Mouse (Mus musculus): ENCODE data around the gene Srgap2.
A peak's percentile ranks its signal among the peaks of the same experiment; 100 is the strongest.

Srgap2 gene

DNA sequence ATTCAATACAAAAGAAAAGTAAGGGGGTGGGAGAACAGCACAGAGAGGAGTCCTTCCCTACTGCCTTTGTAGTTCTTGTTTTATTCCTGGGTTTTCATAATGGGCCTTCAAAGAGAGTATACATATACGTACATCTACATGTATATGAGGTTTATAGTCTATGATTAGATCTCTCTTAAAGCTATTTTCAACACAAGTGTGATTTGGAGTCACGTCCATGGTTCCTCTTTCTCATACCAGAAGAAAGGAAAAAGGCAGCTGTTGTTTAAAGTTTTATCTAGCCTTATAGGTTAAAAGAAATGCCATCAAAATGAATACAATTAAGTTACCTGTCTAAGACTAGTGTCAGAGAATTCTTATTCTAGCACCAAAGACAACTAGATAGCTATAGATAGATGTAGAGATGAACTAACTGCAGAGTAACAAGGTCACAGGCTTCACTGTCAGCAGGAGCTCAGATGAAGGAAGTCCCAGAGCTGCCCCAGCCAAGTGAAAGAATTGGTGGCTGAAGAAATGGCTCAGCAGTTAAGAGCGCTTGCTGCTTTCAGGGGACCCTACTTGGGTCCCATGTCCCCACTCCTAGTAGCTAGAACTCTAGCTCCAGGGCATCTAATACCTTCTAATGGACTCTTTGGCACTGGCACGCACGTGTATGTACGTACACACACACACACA is 63.1 kb downstream of the Srgap2 start:
- DNase-seq: no peak

DNA sequence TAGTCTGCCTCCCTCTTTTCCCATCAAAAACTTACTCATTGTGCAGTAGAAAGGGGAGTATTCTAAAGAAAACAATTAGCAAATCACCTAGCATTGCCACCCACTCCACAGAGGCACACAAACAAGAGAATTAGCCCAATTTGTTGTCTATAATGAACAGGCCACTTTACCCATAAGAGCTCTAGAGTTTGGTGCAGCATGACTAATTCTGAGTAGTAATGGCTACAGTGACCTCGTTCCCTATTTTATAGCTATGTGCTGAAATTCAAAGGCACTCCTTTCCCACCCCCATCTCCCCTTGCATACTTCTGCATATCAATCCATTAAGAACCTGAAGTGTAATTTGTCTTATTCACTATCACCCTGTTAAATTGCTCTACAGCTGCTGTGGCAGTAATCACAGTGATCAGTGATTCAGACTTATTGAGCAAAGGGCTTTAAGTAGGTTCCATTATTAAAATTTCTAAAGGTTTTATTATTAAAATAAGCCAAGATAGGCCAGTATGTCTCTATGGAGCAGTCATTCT is 64.5 kb downstream of the Srgap2 start:
- DNase-seq: no peak

DNA sequence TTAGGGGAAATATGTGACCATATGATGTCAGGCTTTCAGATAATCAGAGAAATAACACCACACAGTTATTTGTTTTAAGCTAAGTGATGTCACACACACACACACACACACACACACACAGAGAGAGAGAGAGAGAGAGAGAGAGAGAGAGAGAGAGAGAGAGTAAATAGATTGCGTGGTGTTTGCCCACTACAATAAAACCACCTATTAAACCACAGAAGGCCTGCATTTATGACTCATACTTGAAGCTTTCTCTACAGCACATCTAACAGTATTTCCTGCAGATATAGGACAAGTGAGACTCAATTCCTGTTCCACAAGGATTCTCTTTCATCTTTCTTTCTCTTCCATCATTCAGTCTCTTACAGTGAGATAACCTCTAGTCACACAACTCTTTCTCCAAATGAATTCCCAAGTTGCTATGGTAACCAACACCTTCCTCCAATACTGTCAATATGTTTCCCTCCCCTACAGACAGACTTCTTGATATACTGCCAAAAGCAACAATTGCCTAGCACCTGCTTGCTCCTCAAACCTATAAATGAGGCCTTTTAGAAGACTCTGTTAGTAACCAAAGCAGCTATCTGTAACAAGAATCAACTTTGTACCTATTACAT is 66.1 kb downstream of the Srgap2 start:
- DNase-seq: no peak

DNA sequence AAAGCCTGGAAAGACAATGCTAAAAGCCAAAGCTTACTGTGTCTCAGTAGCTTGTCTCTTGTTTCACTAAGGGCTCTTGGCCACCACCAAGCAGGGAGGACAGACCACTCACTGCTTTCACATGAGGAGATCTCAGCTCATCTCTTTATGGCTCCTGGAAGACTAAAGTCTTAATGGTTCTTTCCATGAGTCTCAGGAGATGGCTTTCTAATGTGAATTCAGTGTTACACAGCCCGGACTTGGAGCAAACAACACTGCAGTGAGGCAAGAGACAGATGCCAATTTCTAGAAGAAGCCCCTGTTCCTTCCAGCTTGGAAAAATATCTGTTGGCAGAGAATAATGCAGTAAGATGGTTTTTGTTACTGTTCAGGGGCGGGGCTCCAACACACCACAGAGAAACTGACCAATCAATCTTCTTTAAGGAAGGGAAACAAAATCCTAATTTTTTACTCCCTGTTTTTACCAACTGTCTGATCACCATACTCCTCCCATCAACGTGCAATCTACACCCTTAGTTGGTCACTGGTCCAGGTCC is 71.7 kb downstream of the Srgap2 start:
- no peak for DNase-seq

DNA sequence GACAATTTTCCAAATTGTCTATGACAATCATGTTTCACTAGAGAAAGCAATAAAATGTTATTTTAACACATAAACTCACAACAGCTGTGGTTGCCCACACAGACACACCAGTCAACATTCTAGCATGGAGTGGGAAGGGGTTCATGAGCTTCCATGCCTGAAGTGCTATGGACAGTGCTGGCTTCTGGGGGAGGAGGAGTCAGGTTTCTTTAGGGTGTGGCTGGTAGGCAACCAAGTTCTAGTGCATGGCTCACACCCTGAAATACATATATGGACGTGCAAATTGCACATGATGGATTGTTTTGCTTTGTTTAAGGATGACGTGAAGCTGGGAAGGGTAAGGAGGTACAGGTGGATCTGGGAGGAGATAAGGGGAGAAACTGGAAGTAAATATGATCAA is 72.8 kb downstream of the Srgap2 start:
- no peak for DNase-seq

DNA sequence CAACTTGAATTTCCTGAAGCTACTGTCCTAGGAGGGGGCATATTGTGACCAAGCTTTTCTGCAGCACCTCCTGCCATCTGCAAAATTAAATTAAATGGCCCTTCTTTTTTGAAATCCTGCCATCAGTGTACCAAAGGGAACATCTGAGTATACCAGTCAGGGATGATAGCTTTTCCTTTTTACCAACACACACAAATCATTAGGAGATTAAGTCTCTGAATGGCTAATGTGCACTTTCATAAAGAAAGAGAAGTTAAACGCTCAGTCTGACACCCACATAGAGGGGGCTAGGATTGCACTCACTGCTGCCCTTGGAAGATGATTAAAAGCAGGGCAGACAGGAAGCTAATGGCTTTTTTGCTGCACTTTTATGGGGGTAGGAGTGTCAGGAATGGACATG is 73.8 kb downstream of the Srgap2 start:
- DNase-seq: no peak

DNA sequence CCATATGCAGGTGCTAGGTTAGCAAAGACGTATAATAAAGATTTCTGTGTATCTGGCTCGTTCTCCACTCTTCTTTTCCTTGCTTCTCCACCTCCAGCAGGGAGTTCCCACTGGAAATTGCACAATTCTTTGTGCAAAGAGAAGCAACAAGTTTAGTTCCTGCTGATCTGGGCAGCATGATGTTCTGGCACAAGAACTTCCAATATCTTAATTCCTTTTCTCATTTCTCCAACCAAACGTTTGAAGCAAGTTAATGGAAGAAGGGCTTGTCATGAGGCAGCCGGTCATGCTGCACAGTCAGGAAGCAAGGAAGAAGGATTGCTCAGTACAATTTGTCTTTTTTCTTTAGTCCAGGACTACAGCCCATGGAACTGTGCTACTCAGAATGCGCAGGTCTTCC is 78.8 kb downstream of the Srgap2 start:
- DNase-seq: no peak

DNA sequence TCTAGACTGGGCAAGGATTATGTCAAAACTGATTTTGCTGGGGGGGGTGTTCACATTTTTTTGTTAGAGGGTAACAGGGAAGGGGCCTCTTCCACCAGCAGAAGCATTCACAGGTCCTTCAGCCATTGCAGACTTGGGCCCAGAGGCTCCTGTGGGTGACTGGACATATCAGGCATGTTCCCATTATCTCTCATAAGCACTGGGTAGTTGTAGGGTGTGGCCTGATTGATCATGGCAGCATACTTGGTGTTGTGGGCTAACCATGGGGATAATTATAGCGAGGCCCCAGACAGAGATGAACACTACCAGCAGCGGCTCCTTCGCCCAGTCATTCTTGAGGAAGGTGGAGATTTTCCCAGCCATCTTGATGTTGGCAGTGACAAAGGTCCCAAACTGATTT is 79.8 kb downstream of the Srgap2 start:
- no peak for DNase-seq

DNA sequence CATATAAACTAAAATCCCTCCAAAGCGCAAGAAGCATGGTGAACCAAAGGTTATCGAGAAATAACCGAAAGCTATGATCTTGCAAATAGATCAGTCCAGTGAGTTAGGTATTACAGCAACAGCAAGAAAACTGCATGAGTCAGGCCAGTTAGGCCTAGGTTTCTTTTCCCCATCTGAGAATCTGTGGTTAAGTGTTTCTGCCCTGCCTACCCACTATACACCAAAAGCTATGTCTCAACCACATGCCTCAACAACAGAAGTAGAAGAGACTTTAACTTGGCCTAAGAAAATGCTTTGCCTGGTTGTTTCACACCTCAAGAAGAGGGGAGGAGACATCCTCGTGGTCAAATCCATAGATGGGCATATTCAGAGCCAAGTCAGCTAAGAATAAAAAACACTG is 80.6 kb downstream of the Srgap2 start:
- DNase-seq: no peak

DNA sequence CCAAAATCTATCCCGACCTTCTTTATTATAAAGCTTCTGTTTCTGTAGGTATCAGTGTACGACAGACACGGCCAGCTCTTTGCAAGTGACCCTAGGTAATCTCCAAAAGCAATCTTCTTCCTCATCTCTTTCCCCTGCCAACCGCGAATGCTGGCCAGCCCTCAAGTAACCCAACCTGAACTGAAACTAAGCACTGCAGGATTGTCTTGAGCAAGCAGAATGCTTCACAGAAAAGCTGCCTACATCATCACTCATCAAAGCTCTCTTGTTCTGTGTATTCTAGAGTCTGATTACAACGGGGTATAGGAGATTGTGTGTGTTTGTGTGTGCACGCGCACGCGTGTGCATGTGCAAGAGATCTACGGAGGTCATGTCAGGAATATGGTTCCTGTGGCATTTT is 88.6 kb downstream of the Srgap2 start:
- DNase-seq: no peak

DNA sequence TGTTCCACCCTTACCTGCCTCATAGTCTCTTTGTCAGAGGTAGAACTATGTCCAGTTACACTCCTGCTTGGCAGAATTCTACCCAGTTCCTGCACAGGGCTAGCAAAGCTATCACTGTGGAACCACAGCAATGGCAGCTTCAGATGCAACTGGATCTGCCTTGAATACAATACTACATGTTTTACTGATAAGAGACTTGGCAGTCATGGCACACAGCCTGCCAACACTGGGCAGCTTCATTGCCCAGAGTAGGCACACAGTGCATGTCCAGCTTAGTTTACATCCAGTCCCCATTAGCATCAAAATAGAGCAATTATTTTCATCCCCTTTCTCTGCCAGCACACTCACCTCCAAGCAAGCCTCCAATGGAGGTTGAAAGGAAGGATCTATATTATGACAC is 89.2 kb downstream of the Srgap2 start:
- DNase-seq: no peak

DNA sequence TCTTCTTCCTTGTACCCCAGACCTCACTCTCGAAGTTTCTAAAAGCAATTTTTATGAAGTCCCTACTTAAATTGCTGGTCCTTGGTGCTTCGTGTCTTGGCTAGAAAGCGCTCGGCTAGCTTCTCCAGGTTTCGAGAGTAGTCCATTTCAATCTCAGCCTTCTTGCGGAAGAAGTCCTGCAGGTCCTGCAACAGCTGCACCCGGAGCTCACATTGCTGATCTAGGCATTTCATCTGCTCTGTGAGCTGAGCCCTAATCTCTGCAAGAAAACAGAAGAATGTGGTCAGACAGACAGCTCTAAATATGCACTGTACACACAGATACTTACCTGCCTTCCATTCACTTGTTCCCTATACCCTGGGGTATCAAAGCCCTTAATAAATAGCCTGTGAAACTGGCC is 90.5 kb downstream of the Srgap2 start:
- DNase-seq: no peak

DNA sequence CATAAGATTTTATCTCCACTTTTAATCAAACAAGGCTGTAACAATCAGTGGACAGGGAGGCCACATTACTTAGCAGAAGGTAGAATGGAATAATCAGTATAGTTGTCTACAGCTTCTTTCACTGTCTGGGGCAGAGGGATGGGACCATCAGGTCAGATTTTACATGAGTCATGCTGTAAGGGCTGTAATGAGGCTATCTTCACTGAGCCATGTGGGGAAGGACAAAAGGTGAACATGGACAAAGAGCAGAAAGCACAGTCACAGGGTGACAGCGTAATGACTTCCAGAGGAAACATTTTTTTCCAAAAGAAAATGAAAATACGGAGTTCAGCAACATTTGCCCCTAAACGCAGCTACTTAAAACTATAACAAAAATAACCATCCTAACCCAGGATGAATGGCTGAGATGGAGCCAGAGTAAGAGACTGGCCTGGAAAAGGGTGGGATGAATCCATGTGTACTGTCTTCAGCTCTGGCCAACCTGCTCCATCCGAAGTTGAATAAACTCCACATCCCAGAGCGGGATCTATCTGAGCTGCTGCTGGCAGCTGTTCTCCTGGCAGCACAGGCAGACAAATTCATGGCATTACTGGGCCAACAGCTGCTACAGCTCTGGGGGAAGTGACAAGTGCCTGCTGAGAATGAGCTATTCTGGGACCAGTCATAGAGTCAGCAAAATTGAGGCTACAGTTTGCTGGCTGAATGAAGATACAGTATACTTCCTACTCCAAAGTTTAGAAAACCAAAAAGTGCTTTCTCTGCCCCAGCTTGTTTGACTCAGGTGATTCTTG is 95.5 kb downstream of the Srgap2 start:
- no peak for DNase-seq

DNA sequence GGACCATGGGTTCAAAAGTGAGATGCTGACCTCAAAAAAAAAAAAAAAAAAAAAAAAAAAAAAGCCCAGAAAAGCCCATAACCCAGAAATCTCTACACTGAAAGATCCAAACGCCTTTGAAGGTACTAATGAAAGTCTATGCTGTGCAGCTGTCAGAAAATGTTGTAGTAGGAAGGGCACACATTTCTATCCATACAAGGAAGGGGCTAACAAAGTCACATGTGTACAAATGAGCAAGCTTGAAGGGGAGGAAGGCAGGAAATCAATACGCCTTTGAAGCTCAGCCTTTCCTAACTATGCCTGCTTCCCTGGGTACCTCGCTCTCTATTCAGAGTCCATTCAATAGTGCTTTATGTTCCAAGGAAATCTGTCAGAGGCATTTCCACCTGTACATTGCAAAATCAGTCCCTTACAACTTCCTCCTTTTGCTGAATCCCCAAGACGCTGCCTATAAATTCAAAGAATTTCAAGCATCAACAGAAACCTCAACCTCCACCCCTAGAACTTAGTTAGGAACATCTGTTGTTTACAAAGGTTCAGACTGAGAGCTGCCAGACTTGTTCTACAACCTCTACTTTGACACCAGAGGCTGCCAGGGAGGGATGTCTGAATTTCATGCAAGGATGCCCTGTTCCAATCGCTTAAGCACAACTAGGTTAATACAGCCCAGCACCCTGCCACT is 99.9 kb downstream of the Srgap2 start:
- DNase-seq: no peak

DNA sequence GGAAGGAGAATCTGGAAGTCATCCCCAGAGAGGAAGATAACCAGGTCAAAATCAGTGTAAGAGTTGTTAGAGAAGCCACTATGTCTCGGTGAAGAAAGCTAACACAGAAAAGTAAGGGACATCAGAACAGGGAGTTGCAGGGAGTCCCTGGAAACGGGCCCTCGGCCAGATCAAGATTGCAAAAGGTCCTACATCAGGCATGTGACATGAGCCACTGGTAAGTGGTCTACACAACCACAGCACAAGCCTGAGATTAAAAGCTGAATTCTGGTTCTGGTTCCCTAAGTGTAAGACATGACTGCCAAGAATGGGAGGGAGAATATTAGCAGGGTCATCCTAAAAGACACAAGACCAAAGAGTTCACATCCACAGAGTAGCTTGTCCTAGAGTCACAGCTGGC is 104.1 kb downstream of the Srgap2 start:
- no peak for DNase-seq

DNA sequence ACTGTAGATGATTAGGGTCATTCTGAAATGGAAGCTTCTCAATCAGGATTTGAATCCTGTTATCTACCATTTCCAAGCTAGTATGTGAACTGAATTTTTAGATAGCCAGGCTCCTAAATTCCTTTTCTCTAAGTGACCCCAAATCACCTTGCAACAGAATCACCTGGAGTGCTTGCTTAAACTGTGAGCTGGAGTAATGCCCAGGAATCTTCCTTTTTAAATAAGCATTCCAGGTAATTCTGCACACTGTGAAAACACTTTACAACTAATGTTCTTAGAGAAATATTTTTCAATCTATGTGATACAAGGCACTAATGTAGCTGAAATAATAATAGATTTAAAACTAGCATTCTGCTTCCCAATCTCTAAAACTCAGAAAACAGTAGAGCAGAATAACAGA is 106.0 kb downstream of the Srgap2 start:
- DNase-seq: no peak

DNA sequence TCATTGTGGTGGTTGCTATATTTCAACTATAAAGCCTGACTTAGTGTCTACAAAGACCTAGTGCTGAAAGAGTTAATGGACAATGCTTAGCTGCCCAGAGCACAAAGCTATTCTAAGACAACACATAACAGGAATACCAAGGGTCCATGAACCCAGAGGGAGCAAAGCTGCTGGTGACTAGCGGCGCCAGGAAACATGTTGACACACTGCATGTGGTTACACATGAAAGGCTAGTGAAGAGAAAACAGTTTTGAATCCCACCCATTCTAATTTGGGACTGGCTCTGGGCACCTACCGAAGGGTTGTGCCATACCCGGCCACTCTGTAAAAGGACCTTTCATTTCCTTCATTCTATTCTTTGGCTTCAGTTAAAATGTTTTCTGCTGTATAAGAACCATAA is 106.5 kb downstream of the Srgap2 start:
- DNase-seq: no peak

DNA sequence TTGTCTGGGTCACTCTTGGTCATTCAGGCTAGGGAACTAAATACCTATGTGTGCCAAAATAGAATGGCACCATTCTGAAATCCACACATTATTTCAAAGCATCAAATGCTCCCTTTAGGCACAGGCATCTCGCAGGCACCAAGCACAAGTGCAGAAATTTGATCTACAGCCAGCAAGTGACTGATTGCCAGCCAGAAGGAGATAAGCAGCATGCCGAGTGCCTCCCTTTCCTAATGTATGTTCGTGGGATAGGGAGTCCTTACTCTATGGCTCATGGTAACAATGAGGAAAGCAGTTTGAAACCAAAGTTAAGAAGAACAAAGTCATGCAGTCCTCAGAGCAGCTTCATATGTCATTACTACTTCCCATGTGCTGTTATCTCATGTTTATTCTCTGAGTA is 107.8 kb downstream of the Srgap2 start:
- DNase-seq: peak; percentile 51

DNA sequence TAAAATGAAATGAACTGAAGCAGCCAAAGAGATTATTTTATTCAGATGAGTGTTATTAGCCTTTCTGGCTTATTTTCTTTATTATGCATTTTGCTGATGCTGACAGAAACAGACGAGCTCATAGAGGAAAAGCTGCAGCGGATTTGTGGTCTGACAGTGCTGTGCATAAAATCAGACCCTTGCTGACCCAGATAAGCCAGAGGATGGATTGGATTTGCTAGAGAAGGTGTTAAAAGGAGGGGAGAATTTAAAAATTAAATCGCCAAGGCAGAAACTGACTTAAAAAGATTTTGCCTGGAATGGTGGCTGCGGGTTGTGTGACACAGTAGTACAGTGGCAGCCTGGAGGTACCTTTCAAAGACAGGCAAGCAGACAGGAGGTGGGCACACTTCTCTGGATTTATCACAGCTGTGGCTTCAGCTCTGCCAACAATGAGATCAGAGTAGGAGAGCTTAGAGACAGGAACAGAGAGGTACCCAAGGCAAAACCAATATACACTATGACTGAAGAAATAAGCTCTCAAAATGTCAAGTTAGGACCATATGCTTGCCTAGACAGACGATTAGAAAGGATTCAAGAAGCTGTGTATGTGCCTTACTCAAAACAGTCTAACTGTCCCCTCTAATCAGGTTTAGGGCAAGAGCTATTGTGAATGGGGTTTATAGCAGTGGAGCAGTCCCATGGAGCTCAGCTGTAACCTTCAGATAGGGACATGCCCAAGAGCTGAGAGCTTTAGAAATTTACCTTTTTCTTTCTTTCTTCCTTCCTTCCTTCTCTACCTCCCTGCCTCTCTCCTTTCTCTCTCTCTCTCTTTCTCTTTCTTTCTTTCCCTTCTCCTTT is 109.1 kb downstream of the Srgap2 start:
- no peak for DNase-seq

DNA sequence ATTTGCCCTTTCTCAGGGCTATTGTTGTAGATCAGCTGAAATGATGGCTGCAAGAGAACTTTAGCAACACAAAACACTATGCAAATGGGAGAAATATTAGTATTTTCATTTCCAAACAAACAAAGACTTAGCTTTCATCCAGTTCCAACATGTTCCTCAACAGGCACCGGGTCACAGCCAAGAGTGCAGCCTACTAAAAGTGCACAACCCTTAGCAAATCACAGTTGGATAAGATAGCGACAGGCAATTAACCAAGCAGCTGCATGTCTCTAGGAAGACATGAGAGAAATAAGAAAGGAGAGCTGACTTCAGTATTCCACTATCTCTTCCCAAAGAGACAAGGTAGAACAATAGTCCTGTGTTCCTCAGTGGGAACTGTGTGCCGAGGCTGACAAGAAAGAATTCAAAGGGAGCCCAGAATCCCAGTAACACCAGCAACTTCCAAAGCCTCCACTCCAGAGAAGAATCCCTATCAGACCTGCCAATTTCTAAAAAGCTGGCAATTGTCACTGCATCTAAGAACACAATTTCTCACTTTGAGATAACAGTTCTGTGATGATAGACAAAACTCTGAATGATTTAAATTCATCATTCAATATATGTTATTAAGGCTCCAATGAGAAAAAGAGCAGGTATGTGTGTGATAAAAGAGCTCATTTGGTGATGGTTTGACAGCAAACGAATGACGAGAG is 109.9 kb downstream of the Srgap2 start:
- DNase-seq: no peak

DNA sequence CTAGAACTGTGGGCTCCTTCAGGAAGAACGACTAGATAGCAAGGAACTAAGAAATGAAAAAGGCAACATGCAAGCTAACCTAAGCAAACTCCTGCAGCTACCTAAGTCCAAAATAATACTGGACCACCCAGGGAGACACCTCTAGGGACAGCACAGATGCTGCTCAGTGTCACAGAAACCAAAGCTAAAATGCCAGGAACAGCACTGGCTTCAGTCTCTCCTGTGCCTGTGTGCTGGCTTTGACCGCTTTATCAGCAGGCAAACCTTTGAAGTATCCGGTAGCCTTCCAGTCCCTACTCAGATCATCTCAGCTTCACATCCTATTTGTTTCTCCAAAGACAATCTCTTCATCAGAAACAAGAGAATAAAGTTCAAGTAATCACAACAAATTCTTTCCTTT is 123.6 kb downstream of the Srgap2 start:
- DNase-seq: no peak

DNA sequence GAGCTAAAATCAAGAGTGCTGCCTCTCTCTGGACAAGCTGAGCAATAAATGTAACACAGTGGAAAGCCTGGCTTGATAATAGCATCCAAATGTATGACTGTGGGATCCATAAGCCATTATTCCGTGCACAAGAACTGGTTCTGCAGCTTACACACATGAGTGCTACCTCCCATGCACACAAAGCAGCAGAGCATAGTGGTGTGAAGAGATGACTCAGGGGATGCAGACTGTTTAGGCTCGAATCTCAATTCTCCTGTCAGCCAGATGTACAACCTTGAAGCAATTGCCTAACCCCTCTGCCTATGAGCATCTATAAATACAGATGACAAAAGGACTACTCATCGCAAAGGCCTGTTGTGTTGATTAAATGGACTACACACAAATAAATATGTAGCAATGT is 126.3 kb downstream of the Srgap2 start:
- no peak for DNase-seq
